Mouse (Mus musculus) myocyte (in vitro differentiated cells): ENCODE measurements at regions not wholly inside any gene's neighbourhood (a gene's known extent, or its start where the extent isn't known, plus 50 kb on each side); places are given as distances from the start of the nearest gene placed in this dataset.

ENCODE experiments used
- H3K27me3 ChIP-seq: one replicate; pipeline ENCODE4 v1.6.1; 2011; ENCODE audit not compliant: control insufficient read depth, insufficient read depth, insufficient read length
- H3K36me3 ChIP-seq: one replicate; pipeline ENCODE4 v1.6.1; 2011; ENCODE audit not compliant: control insufficient read depth, insufficient read depth
- H3K4me2 ChIP-seq: one replicate; pipeline ENCODE4 v1.6.1; 2011; ENCODE audit warnings: low read depth, control low read depth
- H3K4me3 ChIP-seq: one replicate; pipeline ENCODE4 v1.5.1; 2011; ENCODE audit warnings: mild to moderate bottlenecking, control low read depth, moderate library complexity
- H3K79me2 ChIP-seq: one replicate; pipeline ENCODE4 v1.6.1; 2011; ENCODE audit not compliant: control insufficient read depth, insufficient read depth
- H3ac ChIP-seq: one replicate; pipeline ENCODE4 v1.6.1; 2011; ENCODE audit not compliant: control insufficient read depth, insufficient read length
- CEBPB ChIP-seq: IDR thresholded peaks from 2 replicates; pipeline ENCODE4 v1.6.1; 2011; ENCODE audit warnings: mild to moderate bottlenecking, moderate library complexity; ENCODE audit not compliant: poor library complexity, insufficient read depth, severe bottlenecking
- E2F4 ChIP-seq: IDR thresholded peaks from one replicate; pipeline ENCODE4 v1.6.1; 2011; ENCODE audit warnings: mild to moderate bottlenecking, control low read depth, moderate library complexity; ENCODE audit not compliant: insufficient read depth
- MAX ChIP-seq: IDR thresholded peaks from one replicate; pipeline ENCODE4 v1.6.1; 2011; ENCODE audit warnings: low read depth, mild to moderate bottlenecking, control low read depth
- MYOD1 ChIP-seq, 3 experiments: IDR thresholded peaks; one replicate each; pipeline ENCODE4 v1.6.1; 2011; ENCODE audit warnings: control low read depth in 2 of 3, low read depth in 2 of 3, mild to moderate bottlenecking in 2 of 3, moderate library complexity in 1 of 3; ENCODE audit not compliant: insufficient read length in 2 of 3, control insufficient read depth in 1 of 3
- MYOG ChIP-seq, 3 experiments: IDR thresholded peaks; one replicate each; pipeline ENCODE4 v1.6.1; 2011; ENCODE audit warnings: control low read depth in 2 of 3, low read depth in 2 of 3, mild to moderate bottlenecking in 2 of 3; ENCODE audit not compliant: insufficient read length in 2 of 3, control insufficient read depth in 1 of 3, insufficient read depth in 1 of 3
- POLR2A ChIP-seq: IDR thresholded peaks from one replicate; pipeline ENCODE4 v1.6.1; 2011; ENCODE audit warnings: low read depth, mild to moderate bottlenecking, control low read depth, moderate library complexity; ENCODE audit not compliant: insufficient read length
- POLR2AphosphoS2 ChIP-seq: IDR thresholded peaks from one replicate; pipeline ENCODE4 v1.6.1; 2011; ENCODE audit warnings: low read depth, control low read depth; ENCODE audit not compliant: insufficient read length
- REST ChIP-seq: IDR thresholded peaks from one replicate; pipeline ENCODE4 v1.6.1; 2011; ENCODE audit warnings: mild to moderate bottlenecking, control low read depth, moderate library complexity; ENCODE audit not compliant: insufficient read depth, insufficient read length
- SRF ChIP-seq: IDR thresholded peaks from one replicate; pipeline ENCODE4 v1.6.1; 2011; ENCODE audit warnings: low read depth; ENCODE audit not compliant: control insufficient read depth, insufficient read length
- TCF12 ChIP-seq: IDR thresholded peaks from one replicate; pipeline ENCODE4 v1.6.1; 2011; ENCODE audit warnings: mild to moderate bottlenecking, control low read depth; ENCODE audit not compliant: poor library complexity, insufficient read depth, severe bottlenecking
- TCF3 ChIP-seq: IDR thresholded peaks from one replicate; pipeline ENCODE4 v1.6.1; 2011; ENCODE audit warnings: low read depth, control low read depth; ENCODE audit not compliant: insufficient read length
- USF1 ChIP-seq: IDR thresholded peaks from one replicate; pipeline ENCODE4 v1.6.1; 2011; ENCODE audit warnings: low read depth, mild to moderate bottlenecking, control low read depth, moderate library complexity

DNA sequence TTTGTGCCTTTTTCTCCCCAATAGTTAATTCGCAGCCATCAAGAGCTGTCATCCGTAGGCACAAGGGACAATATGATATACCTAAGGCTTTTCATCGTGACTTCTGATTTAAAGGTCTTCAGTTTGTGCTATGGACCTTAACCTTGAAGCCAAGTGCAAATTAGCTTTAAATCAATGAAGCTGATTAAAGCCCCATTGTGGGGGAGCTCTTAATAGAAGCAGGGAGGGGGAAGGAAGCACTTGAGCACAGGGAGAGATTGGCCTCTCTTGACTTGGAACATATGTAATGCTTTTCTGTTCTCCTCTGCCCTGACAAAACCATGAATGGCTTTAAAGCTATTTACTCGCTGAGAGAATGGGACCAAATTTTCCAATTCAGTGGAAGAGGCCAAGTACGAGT lies 154.1 kb upstream of the Id4 start:
- Histone ChIP-seq H3ac (no peak overlapping the region), H3K27me3 (no peaks in the 10 kb centered on the region), H3K79me2 (no peaks in the 10 kb centered on the region), H3K4me3 (no peak overlapping the region), H3K36me3 (no peaks in the 10 kb centered on the region), H3K4me2 (no peak overlapping the region)
- TF ChIP-seq MYOG (IDR thresholded peaks at IDR 0.05; ENCODE audit: control insufficient read depth in 1 of 3, insufficient read depth in 1 of 3, insufficient read length in 2 of 3, low read depth in 2 of 3) (no peak), SRF (no peak), USF1 (no peak), CEBPB (no peak), MAX (no peak), POLR2AphosphoS2 (no peak), E2F4 (no peak), TCF3 (no peak), POLR2A (no peak), REST (no peak), TCF12 (no peak), MYOD1 (IDR thresholded peaks at IDR 0.05; ENCODE audit: control insufficient read depth in 1 of 3, insufficient read length in 2 of 3, low read depth in 2 of 3) (no peak)

DNA sequence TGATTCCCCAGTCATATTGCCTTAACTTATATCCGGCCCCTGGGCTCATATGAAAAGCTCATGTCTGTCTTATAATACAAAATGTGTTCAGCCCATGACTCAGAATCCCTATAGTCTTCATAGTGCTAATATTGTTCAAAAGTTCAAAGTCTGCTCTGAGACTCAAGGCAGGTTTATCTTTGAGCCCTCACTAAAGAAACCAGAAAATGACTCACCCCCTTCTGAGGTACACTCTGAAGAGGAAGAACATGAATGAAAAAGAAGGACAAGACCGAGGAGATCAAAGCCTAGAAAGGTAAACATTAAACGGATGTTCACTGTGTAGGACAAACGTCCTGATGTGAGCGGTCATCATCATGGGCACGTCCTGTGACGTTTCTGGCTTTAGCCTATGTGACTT lies 145.1 kb upstream of the Id4 start:
- no peak for TF ChIP-seq MYOD1 (IDR thresholded peaks at IDR 0.05; ENCODE audit: control insufficient read depth in 1 of 3, insufficient read length in 2 of 3, low read depth in 2 of 3)
- no peak for TF ChIP-seq TCF12
- TF ChIP-seq POLR2A, result no peak
- no peak for TF ChIP-seq USF1
- no peak for TF ChIP-seq TCF3
- no peak for TF ChIP-seq E2F4
- TF ChIP-seq MAX, result no peak
- no peak for TF ChIP-seq SRF
- TF ChIP-seq REST, result no peak
- TF ChIP-seq POLR2AphosphoS2, result no peak
- TF ChIP-seq CEBPB, result no peak
- TF ChIP-seq MYOG (IDR thresholded peaks at IDR 0.05; ENCODE audit: control insufficient read depth in 1 of 3, insufficient read depth in 1 of 3, insufficient read length in 2 of 3, low read depth in 2 of 3), result no peak
- H3K4me3 ChIP-seq, result no peak overlapping the region
- H3K4me2 ChIP-seq, result no peak overlapping the region
- no peaks in the 10 kb centered on the region for H3K79me2 ChIP-seq
- H3ac ChIP-seq, result no peak overlapping the region
- no peaks in the 10 kb centered on the region for H3K27me3 ChIP-seq
- H3K36me3 ChIP-seq, result no peaks in the 10 kb centered on the region

DNA sequence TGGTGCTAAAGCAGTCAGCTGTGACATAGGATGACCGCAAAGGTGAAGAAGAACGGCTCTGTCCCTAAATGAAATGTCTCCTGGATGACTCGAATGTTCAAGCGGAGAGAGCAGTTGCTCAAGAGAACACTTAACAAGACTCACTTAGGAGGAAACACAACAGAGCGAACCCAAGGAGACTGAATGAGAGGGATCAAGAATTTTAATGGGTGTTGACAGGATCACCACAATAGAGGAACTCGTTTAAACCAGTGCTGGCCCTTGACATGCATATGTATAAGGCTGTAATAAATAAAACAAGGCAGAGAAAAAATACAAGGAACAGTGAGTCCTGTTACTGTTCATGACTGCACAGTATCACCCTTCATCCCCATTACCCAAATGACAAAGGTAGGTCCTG lies 134.4 kb upstream of the Id4 start:
- TF ChIP-seq POLR2A (no peak), TCF12 (no peak)
- H3ac ChIP-seq, result no peak overlapping the region

DNA sequence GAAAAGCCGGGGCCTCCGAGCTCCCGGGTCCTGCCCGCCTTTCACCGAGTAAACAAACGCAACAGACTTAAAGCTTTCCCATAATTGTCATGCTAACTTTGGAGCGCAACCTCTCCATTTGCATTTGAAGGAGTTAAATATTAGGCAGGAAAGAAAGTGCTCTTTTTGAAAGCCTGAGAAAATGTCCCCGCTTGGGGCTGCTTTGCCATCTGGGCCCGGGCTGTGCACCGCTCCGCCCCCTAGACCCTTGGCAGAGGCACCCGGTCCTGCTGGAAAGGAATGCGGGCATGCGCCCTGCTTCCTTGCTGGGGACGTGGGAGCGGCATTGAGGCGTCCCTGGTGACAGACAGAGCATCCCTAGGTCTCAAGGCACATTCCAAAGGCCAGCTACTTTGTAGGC lies 130.3 kb upstream of the Id4 start:
- no peak for TF ChIP-seq MYOD1 (IDR thresholded peaks at IDR 0.05; ENCODE audit: control insufficient read depth in 1 of 3, insufficient read length in 2 of 3, low read depth in 2 of 3)
- TF ChIP-seq TCF12, result no peak
- TF ChIP-seq MYOG (IDR thresholded peaks at IDR 0.05; ENCODE audit: control insufficient read depth in 1 of 3, insufficient read depth in 1 of 3, insufficient read length in 2 of 3, low read depth in 2 of 3), result no peak
- TF ChIP-seq MAX, result no peak
- TF ChIP-seq REST, result no peak
- TF ChIP-seq POLR2AphosphoS2, result no peak
- TF ChIP-seq E2F4, result no peak
- Histone ChIP-seq H3K4me2 (no peak overlapping the region), H3K4me3 (no peak overlapping the region), H3ac (no peak overlapping the region), H3K36me3 (no peaks in the 10 kb centered on the region), H3K79me2 (no peaks in the 10 kb centered on the region), H3K27me3 (no peaks in the 10 kb centered on the region)

More for the DNA sequence above, 134.4 kb upstream of the Id4 start:
- Histone ChIP-seq H3K79me2 (no peaks in the 10 kb centered on the region), H3K4me3 (no peak overlapping the region), H3K36me3 (no peaks in the 10 kb centered on the region), H3K27me3 (no peaks in the 10 kb centered on the region), H3K4me2 (no peak overlapping the region)

- Histone ChIP-seq H3K4me3 (no peak overlapping the region), H3K27me3 (no peaks in the 10 kb centered on the region), H3K36me3 (no peaks in the 10 kb centered on the region), H3K4me2 (no peak overlapping the region), H3K79me2 (no peaks in the 10 kb centered on the region), H3ac (no peak overlapping the region)
- TF ChIP-seq SRF (no peak), MAX (no peak), TCF3 (no peak), CEBPB (no peak), POLR2A (no peak), POLR2AphosphoS2 (no peak), REST (no peak), E2F4 (no peak), USF1 (no peak), MYOG (IDR thresholded peaks at IDR 0.05; ENCODE audit: control insufficient read depth in 1 of 3, insufficient read depth in 1 of 3, insufficient read length in 2 of 3, low read depth in 2 of 3) (no peak), TCF12 (no peak), MYOD1 (IDR thresholded peaks at IDR 0.05; ENCODE audit: control insufficient read depth in 1 of 3, insufficient read length in 2 of 3, low read depth in 2 of 3) (no peak)
Observed at GRCm38 (mm10) chr13:48131681-48132080, 129.3 kb upstream of the Id4 start.
